ENCODE assay signal across 13 mouse cellular contexts in genomic region chr8:66768379-66768969, GRCm38 (mm10).
"Had no signal": no experiment of that assay in that cellular context is flagged by ENCODE, and none has a peak within 500 bp of the region (broad histone marks: within the 10 kb centered on the region; RNA-seq: fewer than 3 reads in every experiment).

No protein-coding gene starts in this region.

- H3K9ac ChIP-seq: liver, embryonic 14.5 days; lung, embryonic 14.5 days; midbrain, embryonic 13.5 days; midbrain, embryonic 15.5 days; neural tube, embryonic 12.5 days had no signal

- ATAC-seq: midbrain, embryonic 13.5 days; midbrain, embryonic 15.5 days had no signal

- H3K27ac ChIP-seq: liver, embryonic 14.5 days; midbrain, embryonic 13.5 days; midbrain, embryonic 15.5 days; neural tube, embryonic 12.5 days had no signal

- DNase-seq: lung, adult 18-20 months; lung, embryonic 14.5 days; lung, postnatal 10 days; lung, postnatal 4 days; right cerebral cortex, postnatal 14 days; thymus, adult 2 months; thymus, postnatal 25 days; thymus, postnatal 4 days had no signal

- H3K4me2 ChIP-seq: lung, embryonic 14.5 days; midbrain, embryonic 11.5 days; midbrain, embryonic 13.5 days; midbrain, embryonic 15.5 days; neural tube, embryonic 12.5 days had no signal

- H3K4me1 ChIP-seq: midbrain, embryonic 13.5 days; midbrain, embryonic 15.5 days; neural tube, embryonic 12.5 days had no signal

- H3K36me3 ChIP-seq: midbrain, embryonic 13.5 days; midbrain, embryonic 15.5 days; neural tube, embryonic 12.5 days had no signal

- H3K9me3 ChIP-seq: midbrain, embryonic 13.5 days; midbrain, embryonic 15.5 days; neural tube, embryonic 12.5 days had no signal

- H3K4me3 ChIP-seq: midbrain, embryonic 13.5 days; midbrain, embryonic 15.5 days; neural tube, embryonic 12.5 days had no signal

- H3K27me3 ChIP-seq: midbrain, embryonic 13.5 days; midbrain, embryonic 15.5 days; neural tube, embryonic 12.5 days had no signal
